Mouse (Mus musculus): ENCODE data around the gene Tnrc6b.

The Tnrc6b gene

DNA sequence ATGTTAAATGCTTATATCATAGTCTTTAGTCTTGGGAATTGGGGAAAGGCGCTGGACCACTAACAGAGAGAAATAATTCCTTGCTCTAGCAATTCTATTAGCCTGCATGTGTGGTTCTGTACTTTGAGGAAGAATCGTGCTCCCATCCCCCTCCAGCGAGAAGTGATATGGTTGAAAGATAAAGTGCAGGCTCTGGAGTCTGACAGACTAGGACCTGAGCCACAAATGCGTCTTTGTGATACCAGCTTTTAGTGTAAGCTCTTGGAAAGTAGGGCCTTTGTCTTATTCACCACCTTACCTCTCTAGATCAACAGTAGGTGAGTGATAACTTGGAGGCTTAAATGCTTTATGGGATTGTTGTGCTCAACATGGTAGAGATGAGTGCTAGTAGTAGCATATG is 270.1 kb downstream of the Tnrc6b start:
- no peak for DNase-seq

- DNase-seq = no peak
Observed at GRCm38 (mm10) chr15:80983264-80983663, 272.2 kb downstream of the Tnrc6b start.

DNA sequence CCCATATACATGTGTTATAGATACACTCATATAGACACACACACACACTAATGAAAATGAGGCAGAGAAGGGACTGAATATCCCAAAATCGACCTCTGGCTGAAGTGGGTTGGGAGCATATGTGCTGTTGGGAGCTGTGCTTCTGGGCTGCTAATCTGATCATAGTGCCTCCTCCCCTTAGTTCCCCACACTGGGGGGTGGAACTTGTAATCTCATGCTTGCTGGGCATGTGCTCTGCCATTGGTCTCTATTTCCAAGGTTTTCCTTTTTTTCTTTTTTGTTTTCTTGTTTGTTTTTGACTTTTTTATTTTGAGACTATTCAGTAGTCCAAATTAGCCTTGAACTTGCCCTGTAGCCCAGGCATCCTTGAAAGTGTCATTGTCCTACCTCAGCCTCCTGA is 277.2 kb downstream of the Tnrc6b start:
- no peak for DNase-seq

DNA sequence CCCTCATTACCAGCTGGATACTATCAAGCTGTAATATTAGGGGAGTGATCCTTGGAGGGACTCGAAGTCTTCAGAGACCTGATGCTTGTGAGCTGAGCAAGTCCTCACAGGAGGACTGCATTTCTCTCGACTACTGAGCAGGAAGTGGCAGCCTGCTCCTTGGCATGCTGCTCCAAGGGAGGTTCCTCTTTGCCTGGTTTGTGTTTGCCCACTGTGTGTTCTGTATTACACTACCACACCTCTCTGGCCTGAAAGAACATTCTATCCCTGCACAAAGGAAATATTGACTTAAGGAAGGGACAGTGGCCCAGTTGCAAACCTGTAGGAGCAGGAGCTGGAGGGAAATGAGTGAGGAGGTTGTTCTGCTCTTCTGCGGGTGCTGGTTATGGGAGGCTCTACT is 278.6 kb downstream of the Tnrc6b start:
- no peak for DNase-seq

Measured in cerebellum, adult 9-10 months (tissue).